Mouse (Mus musculus): Measurements from ENCODE around the gene Ndufs2.
A peak's percentile ranks its signal among the peaks of the same experiment; 100 is the strongest.

Gene Ndufs2

GRCm38 (mm10) chr1:171250680-171251593, at the start of gene Ndufs2:
Gene Ndufs2, minus strand, starts transcription at chr1:171251388.
- DNase-seq (ENCODE audit: low spot score) = no peak

GRCm38 (mm10) chr1:171298226-171298625, 47.0 kb upstream of the Ndufs2 start:
- DNase-seq (ENCODE audit: low spot score) = no peak

GRCm38 (mm10) chr1:171295063-171295402, 43.8 kb upstream of the Ndufs2 start:
- DNase-seq (ENCODE audit: low spot score) = no peak

DNA sequence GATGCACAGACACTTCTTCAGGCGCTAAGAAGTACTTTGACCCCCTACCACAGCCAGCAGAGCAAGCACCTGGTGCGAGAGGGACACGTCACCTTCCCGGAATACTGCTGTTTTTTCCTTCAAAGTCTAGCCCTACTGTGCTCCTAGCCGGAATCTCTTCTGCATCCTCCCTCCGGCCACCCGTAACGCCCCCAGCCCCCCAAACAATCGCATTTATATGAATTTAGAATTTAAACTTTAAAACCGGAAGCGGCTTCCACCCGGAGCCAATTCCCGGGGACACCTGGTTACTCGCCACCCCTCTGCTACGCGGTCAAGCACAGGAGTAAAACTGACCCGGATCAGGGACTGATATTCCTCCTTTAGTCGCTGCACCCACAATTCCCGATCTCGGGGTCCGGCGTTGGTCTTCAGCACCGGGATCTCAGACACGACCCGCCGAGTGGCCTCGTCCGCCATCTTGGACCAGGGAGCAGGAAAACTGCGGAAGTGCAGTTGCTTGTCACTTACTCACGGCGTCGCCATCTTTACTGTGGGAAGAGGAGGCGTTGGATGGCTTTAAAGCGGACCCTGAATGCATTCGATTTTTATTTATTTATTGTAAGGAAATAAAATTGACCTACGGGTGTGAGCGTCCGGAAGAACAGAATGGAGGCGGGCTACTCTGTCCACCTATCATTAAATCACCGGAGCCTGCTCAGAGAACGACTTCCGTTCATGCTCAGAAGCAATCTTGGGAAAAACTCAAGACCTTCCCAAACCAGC, 43.3 kb upstream of the Ndufs2 start, which contains the start of gene Ufc1:
TSS of gene Ufc1 (minus strand) at position 727 of the 765 bp plus-strand sequence.
- no peak for DNase-seq (ENCODE audit: low spot score)

- DNase-seq (ENCODE audit: low spot score) = no peak
Measured at GRCm38 (mm10) chr1:171293906-171294297, 42.7 kb upstream of the Ndufs2 start.

DNA sequence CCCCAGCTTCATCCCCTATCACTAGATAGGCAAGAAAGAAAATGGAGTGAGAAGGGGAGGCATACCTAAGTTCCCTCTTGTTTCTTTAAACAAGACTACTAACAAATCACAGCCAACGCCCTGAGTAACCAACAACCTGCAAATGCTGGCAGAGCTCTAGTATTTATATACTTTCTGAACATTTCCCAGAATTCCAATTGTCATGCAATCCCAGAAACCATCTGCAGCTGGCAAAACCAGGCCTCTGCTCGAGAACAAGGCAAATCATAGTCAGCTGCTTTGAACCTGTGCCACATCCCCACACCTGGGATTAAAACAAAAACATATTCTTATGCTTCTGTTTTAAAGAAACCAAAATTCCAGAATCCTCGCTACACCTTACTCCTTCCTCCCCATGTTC, 42.2 kb upstream of the Ndufs2 start:
- DNase-seq (ENCODE audit: low spot score) = no peak

GRCm38 (mm10) chr1:171288328-171288727, 37.1 kb upstream of the Ndufs2 start:
- DNase-seq (ENCODE audit: low spot score) = no peak

GRCm38 (mm10) chr1:171287136-171288081, 36.2 kb upstream of the Ndufs2 start, which contains the start of gene Usp21:
Gene Usp21, minus strand, starts transcription at chr1:171287991.
- peak; percentile 81 for DNase-seq (ENCODE audit: low spot score)

GRCm38 (mm10) chr1:171286517-171286916, 35.3 kb upstream of the Ndufs2 start:
- no peak for DNase-seq (ENCODE audit: low spot score)

- no peak for DNase-seq (ENCODE audit: low spot score)
Measured at GRCm38 (mm10) chr1:171285096-171285892, 34.1 kb upstream of the Ndufs2 start.

DNA sequence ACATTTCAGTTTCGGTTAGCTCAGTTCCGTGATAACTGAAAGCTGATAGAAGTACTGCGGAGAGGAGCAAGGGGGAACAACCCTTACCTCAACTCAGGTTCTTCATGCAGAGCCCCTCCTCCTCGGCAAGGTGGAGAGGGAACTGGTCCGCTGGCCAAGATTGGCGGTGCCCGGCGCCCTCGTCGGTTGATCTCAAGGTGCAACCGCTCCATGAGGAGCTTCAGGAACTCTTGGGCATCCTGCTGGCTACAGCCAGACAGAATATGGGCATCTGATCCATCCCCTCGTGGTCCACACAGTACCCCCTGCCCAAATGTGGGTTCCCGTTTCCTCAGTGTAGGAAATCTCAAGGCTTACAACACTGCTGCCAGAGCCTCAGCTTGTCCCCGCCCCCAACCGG, 33.3 kb upstream of the Ndufs2 start:
- no peak for DNase-seq (ENCODE audit: low spot score)

- no peak for DNase-seq (ENCODE audit: low spot score)
Measured at GRCm38 (mm10) chr1:171283188-171284160, 32.3 kb upstream of the Ndufs2 start.

GRCm38 (mm10) chr1:171282086-171282805, 31.1 kb upstream of the Ndufs2 start:
- DNase-seq (ENCODE audit: low spot score) = no peak

- peak; percentile 62 for DNase-seq (ENCODE audit: low spot score)
Measured at GRCm38 (mm10) chr1:171281528-171281923, 30.3 kb upstream of the Ndufs2 start.

DNA sequence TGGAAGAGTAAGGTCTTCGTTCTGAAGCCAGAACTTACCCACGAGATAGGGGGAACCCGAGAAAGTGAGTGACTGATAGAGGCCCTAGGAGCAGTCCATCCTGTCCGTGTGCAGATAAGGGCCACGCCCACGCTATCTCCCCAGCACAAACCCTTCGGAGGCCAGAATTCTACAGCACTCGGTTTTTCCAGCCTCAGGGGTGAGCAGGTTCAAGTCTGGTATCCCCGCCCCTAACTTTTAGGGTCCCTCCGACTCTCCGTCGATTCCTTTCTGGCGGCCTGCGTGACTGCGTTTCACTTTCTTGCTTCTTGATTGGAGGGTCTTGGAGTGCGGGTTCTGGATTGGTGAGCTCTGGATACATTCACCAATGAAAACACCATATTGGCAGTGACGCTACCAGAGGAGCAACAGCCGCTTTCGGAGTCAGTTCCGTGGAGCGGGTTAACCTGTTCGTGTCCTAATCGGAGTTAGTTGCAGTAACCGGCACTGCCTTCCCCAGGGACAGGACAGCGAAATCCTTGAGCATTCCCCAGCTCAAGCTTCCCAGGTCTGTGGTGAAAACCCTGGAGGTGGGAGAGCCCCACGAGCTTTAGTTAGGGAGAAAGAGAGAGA, 29.8 kb upstream of the Ndufs2 start, which contains the start of gene Ppox:
TSS of gene Ppox (minus strand) at position 271 of the 612 bp plus-strand sequence.
- peak; percentile 51 for DNase-seq (ENCODE audit: low spot score)

DNA sequence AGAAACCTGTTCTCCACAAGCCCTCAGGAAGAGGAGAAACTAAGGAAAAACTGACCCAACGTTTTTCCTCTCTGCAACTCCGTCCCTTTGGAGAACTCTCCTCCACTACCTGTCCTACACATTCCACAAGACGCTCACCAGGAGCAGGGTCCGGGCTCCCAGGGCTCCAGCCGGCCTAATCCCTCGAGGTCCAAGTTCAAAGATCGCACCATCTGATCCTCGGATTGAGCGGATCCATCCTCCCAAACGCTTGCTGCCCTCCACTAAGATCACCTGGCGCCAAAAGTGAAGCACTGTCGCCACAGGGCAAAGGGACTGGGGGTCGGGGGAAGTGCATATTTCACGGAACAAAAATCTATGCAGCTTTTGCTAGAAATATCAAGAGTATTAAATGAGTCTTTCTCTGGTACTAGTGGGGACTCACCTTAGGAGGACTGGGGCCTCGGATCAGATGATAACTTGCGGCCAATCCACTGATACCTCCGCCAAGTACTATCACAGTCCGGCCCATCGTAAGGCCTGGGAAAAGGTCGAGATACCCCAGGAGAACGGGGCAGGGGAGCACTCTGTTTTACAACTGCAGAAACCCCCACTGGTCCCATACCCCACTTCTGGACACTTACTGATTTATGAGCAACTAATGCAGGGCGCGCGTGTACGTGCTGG, 29.2 kb upstream of the Ndufs2 start:
- no peak for DNase-seq (ENCODE audit: low spot score)

DNA sequence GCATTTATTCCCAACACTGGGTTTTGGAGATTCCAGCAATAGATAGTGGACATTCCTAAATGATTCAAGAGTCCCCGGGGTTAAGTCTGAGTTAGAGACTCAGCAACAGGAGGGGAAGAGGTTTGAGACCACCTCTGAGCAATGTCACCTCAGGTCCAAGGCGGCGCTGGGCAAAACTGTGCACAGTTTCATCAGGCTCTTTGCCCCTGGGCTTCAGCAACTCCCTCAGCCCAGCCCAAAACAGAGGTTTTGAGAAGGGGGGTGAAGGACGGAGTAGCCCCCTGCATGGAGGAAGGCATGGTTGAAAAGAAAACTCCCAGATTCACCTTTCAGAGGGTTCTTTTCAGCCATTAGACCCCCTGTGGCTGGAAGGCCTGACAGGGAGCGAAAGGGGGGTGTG, 28.5 kb upstream of the Ndufs2 start:
- no peak for DNase-seq (ENCODE audit: low spot score)
